Mouse (Mus musculus): Measurements from ENCODE around the gene Trappc10. TPM values are rescaled to one million over a fixed set of nuclear protein-coding genes. Genes with fewer than 3 reads are reported as not detected.

Gene Trappc10
- total RNA-seq, 2 experiments from 2014 or later = 37.9 to 41.4 TPM

- DNase-seq (ENCODE audit: low spot score) = no peak
Measured at GRCm38 (mm10) chr10:78161096-78161495, 83.3 kb downstream of the Trappc10 start.

- DNase-seq (ENCODE audit: low spot score) = no peak
Measured at GRCm38 (mm10) chr10:78160369-78161095, 83.9 kb downstream of the Trappc10 start.

DNA sequence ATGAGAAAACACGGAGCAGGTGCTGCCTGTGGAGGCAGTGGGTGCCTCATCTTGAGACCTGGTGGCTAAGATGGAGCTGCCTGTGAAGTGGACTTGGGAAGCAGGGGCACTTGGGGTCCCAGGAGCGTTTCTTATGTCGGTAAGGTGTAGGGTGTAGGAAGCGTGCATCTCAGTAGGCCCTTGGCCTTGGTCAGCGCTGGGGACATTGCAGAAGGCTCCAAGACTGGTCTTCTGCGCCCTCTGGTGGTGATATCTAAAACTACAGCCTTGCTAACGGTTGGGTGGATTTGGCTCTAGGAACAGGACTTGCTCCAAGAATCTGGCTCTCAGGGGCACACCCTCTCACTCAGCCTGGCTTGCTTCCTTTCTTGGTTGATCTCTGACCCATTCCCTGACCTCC, 84.5 kb downstream of the Trappc10 start:
- peak; percentile 91 for DNase-seq (ENCODE audit: low spot score)

GRCm38 (mm10) chr10:78159252-78159878, 85.1 kb downstream of the Trappc10 start:
- DNase-seq (ENCODE audit: low spot score) = no peak

- no peak for DNase-seq (ENCODE audit: low spot score)
Measured at GRCm38 (mm10) chr10:78158041-78158440, 86.4 kb downstream of the Trappc10 start.

DNA sequence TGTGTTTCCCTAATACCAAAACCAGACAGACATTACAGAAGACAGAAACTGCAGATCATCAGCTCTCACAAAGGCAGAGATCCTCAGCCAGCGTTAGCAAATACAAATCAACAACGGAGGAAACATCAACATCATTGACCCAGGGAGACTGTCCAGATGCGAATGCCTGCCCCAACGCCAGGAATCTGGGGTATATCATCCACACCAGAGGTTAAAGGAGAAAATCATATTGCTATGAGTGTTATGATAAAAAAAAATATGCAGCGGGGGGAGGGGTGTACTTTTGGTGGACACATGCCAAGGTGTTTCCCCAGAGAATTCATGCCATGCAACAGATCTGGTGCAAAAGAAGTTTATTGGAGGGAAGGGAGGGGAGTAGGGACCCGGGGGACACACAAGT, 87.5 kb downstream of the Trappc10 start:
- DNase-seq (ENCODE audit: low spot score) = no peak

- no peak for DNase-seq (ENCODE audit: low spot score)
Measured at GRCm38 (mm10) chr10:78148834-78149766, 95.3 kb downstream of the Trappc10 start.

DNA sequence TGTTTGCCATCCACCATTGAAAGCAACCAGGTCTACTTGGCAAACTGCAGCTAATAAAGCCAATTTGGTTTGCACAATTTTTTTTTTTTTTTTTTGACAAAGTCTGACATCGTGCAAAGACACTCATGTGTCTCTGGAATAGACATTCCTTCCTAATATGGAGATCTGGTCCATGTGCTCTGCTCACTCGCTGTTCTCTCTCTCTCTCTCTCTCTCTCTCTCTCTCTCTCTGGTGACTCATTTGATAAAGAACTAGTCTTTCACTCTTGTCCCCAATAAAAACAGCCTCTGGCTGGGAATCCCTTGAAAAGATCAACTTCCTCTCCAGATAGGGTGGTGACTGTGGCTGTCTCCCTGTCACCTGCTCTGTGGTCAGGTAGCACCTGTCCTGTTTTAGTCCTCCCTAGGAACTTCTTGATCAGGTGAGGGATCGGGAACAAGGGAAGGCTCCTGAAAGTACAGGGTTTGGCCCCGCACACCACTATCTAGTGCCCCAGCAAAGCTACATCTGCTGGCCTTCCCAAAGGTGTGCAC, 96.5 kb downstream of the Trappc10 start:
- DNase-seq (ENCODE audit: low spot score) = no peak

DNA sequence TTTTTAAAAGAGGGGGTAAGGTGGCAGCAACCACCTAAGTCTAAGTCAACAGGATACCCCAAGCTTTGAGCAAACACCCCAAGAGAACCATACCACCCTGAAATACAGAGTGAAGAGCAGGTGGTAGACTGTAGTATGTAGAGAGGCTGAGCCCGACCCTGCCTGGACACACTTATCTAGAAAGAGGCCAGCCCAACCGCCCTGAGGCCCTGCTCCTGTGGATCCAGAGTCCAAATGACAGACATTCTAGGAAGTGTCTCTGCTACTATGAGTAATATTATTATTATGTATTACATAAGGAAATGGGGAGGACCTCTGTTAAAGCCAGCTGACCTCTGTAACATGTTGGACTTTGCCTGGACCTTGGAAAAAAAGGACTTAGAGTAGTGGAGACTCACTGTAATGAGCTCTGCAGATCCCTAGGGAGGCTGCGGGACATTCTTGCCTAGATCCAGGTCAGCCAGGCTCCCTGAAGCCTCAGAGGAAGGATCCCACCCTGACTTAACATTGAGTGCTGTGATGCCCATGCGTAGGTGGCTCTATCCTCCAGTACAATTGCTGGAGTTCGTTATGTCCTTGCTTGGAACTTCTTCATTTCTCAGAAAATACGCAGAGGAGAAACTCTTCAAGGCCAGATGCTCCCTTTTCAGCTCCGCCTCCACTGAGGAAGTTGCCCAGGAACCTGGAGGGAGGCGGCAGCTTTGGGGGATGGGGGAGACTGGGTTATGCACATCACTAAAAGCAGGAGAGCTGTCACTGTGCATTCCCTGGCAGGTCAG, 100.5 kb downstream of the Trappc10 start:
- no peak for DNase-seq (ENCODE audit: low spot score)

- no peak for DNase-seq (ENCODE audit: low spot score)
Measured at GRCm38 (mm10) chr10:78140843-78141242, 103.6 kb downstream of the Trappc10 start.

GRCm38 (mm10) chr10:78140251-78140600, 104.2 kb downstream of the Trappc10 start:
- no peak for DNase-seq (ENCODE audit: low spot score)

DNA sequence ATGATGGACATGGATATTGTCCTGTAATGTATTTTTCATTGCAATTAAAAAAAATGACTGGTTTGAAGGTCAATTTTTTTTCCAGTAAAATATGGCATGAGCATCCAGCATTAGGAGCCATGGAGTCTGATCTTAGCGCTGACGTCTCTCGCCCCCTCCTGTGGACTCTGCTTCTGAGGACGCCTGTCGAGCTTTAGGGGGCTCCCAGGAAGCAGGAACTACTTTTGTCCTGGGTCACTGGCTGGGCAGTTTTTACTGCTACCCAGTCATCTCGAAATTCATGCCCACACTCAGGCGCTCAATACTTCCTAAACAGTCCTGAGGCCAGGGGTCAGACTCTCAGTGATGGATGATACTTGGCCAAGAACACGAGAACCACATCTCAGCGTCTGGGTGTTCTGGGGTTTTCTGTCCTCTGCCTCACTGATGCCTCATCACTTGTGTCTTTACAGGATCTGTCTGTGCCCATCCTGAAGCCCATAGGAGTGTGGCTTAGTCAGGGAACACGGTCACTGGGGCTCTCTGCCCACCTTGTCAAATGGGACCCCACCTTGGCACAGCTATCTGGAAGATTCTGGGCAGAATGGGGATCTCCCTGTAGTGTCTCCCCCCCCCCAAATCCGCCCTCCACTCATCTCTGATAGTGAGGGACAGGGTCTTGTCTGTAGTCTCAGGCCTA, 104.7 kb downstream of the Trappc10 start:
- no peak for DNase-seq (ENCODE audit: low spot score)

DNA sequence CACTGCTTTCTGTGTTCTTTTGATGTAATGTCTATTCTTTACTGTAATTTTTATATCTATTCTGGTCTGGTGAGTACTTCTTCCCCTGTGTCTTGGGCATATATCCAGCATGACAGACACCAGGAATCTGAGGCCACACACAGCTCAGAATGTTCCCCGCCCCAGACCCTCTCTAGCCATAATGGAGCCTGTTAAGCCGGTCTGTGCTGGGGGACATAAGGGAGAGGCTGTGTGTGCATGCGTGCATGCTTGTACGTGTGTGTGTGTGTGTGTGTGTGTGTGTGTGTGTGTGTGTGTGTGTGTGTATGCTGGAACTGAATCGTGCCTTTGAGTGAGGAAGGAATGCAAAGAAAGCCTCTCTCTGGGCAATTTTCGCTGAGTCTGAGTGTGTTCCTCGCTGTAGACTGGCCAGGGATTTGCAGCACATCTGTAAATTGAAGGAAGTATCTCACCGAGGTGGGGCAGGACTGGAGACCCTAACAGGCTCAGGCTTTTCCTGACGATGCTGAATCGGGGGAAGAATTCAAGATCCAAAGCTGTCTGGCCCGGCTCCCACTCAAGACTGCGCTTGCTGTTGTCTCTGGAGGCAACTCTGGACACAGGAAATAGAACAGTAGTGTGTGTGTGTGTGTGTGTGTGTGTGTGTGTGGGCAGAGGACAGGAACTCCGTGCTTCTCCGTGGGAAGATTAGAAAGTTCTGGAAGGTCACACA, 105.5 kb downstream of the Trappc10 start:
- peak; percentile 46 for DNase-seq (ENCODE audit: low spot score)

DNA sequence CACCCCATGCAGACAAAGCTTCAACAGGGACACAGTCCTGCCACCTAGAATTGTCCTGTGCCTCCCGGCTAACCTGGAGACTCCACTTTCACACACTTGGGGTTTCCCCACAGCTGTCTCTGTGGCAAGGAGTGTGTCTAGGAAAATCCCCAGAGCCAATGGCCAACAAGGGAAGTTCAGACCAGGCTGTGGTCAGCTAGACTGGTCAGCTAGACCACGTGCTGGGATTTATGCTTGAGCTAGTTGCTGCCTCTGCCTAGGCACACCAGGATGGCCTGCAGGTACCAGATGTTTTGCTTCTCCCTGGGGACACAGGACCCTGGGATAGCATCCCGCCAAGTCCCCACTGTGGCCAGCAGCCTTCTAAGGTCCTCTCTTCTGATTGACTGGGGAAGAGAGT, 107.2 kb downstream of the Trappc10 start:
- no peak for DNase-seq (ENCODE audit: low spot score)

Other genes starting within 250 kb of the Trappc10 start
- 1 to 10 TPM; 5.9 to 7.0 TPM for gene Pfkl, start 234.6 kb downstream of the Trappc10 start, total RNA-seq (2021)
- gene Dnmt3l, start 202.7 kb downstream of the Trappc10 start, total RNA-seq (2021) = not detected
- not detected for gene Aire, start 201.0 kb downstream of the Trappc10 start, total RNA-seq (2021)
- gene Icosl, start 175.3 kb downstream of the Trappc10 start, total RNA-seq (2021) = 1 to 10 TPM; 1.3 to 1.5 TPM
- gene D10Jhu81e, start 74.9 kb downstream of the Trappc10 start, total RNA-seq (2021) = 100 to 1,000 TPM; 258 to 262 TPM
- 10 to 100 TPM in 1 of 2 experiments, 1 to 10 TPM in 1; 9.5 to 10.7 TPM for gene Pwp2, start 59.5 kb downstream of the Trappc10 start, total RNA-seq (2021)
- 100 to 1,000 TPM; 115 to 118 TPM for gene Agpat3, start 107.8 kb upstream of the Trappc10 start, total RNA-seq (2021)
- gene Rrp1, start 168.4 kb upstream of the Trappc10 start, total RNA-seq (2021) = 10 to 100 TPM; 60.3 to 70.5 TPM
- 10 to 100 TPM; 10.1 to 17.7 TPM for gene Cstb, start 181.0 kb upstream of the Trappc10 start, total RNA-seq (2021)
- gene Pdxk, start 220.3 kb upstream of the Trappc10 start, total RNA-seq (2021) = 1 to 10 TPM; 6.2 to 7.1 TPM

All from gastrocnemius, adult 18-20 months (tissue).